Mouse (Mus musculus) G1E (cell line): ENCODE measurements at regions not wholly inside any gene's neighbourhood (a gene's known extent, or its start where the extent isn't known, plus 50 kb on each side); places are given as distances from the start of the nearest gene placed in this dataset.

Experiments used
- CTCF ChIP-seq: IDR thresholded peaks from 2 replicates; pipeline ENCODE4 v1.5.1; 2012; ENCODE audit warnings: low read depth, low read length, inconsistent platforms, mixed read lengths
- GATA1 ChIP-seq: IDR thresholded peaks from 2 replicates; pipeline ENCODE4 v1.6.1; 2012; ENCODE audit warnings: borderline replicate concordance, low read length, inconsistent platforms, mixed read lengths

DNA sequence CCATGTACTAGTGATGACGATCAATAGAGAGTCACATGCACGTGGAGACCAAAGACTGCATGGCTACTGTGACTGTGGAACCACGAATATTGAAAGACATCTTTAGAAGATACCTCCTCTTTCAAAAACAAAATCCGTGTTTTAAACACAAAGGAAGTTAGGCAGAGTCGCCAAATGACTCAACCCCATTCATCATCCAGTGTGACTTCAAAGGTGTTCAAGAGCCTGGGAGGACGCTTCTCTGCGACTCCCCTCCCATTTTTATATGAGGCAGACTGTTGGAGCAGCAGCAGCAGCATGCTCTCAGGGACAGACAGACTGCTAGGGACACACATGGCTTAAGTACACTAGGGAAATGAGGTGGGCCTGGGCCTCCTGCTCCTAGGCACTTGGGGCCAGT is 197.2 kb downstream of the Dad1 start:
- TF ChIP-seq GATA1, result no peak
- no peak for TF ChIP-seq CTCF
